Mouse (Mus musculus): Measurements from ENCODE around the gene Olfr695. TPM values are rescaled to one million over a fixed set of nuclear protein-coding genes. Genes with fewer than 3 reads are reported as not detected.
"Not testable (repeated sequence)": the region's sequence is repeated elsewhere in the genome, so short reads cannot be mapped to it uniquely, and the experiment has no call there.

The Olfr695 gene
- not detected in 2 replicates for polyA plus RNA-seq (2016; fragmentation: Nextera tagmentation; extraction: Ambion mirVana)

GRCm38 (mm10) chr7:106716296-106716695, at the start of gene Olfr695:
Olfr695 (minus strand) TSS chr7:106716396.
- Histone ChIP-seq H3K4me1 (no peaks in the 10 kb centered on the region), H3K27ac (no peak within 1 kb of the TSS), H3K9me3 (replicated peaks) (no peaks in the 10 kb centered on the region), H3K27me3 (ENCODE audit: low read depth, poor library complexity, severe bottlenecking) (no peaks in the 10 kb centered on the region), H3K4me3 (no peak within 1 kb of the TSS), H3K36me3 (no peaks in the 10 kb centered on the region)
- no peak for DNase-seq (ENCODE audit: low spot score)

GRCm38 (mm10) chr7:106761008-106761407, 44.8 kb upstream of the Olfr695 start:
- WGBS = 94% methylated on average over 2 of the region's 2 CpGs
- H3K4me1 ChIP-seq = not testable (repeated sequence)

GRCm38 (mm10) chr7:106758800-106759199, 42.6 kb upstream of the Olfr695 start:
- Histone ChIP-seq H3K27ac (no peak overlapping the region), H3K4me1 (no peaks in the 10 kb centered on the region), H3K9me3 (replicated peaks) (no peaks in the 10 kb centered on the region), H3K27me3 (ENCODE audit: low read depth, poor library complexity, severe bottlenecking) (no peaks in the 10 kb centered on the region), H3K4me3 (no peak overlapping the region), H3K36me3 (no peaks in the 10 kb centered on the region)
- 96% methylated on average over 2 of the region's 2 CpGs for WGBS
- no peak for DNase-seq (ENCODE audit: low spot score)

More at GRCm38 (mm10) chr7:106761008-106761407, 44.8 kb upstream of the Olfr695 start:
- H3K27me3 ChIP-seq (ENCODE audit: low read depth, poor library complexity, severe bottlenecking); DNase-seq (ENCODE audit: low spot score); H3K27ac ChIP-seq; H3K4me3 ChIP-seq; H3K9me3 ChIP-seq (replicated peaks); H3K36me3 ChIP-seq: not testable (repeated sequence)

- no peak for DNase-seq (ENCODE audit: low spot score)
- Histone ChIP-seq H3K4me3 (no peak within 1 kb of the TSS), H3K27me3 (ENCODE audit: low read depth, poor library complexity, severe bottlenecking) (no peaks in the 10 kb centered on the region), H3K9me3 (replicated peaks) (no peaks in the 10 kb centered on the region), H3K4me1 (no peaks in the 10 kb centered on the region), H3K27ac (no peak within 1 kb of the TSS), H3K36me3 (no peaks in the 10 kb centered on the region)
Observed at GRCm38 (mm10) chr7:106755297-106755696, 39.1 kb upstream of the Olfr695 start, which contains the start of gene Olfr698. Olfr698 (minus strand) TSS chr7:106755397.

- Histone ChIP-seq H3K4me1 (no peaks in the 10 kb centered on the region), H3K9me3 (replicated peaks) (no peaks in the 10 kb centered on the region), H3K4me3 (no peak overlapping the region), H3K36me3 (no peaks in the 10 kb centered on the region), H3K27ac (no peak overlapping the region), H3K27me3 (ENCODE audit: low read depth, poor library complexity, severe bottlenecking) (no peaks in the 10 kb centered on the region)
- no peak for DNase-seq (ENCODE audit: low spot score)
- WGBS = 93% methylated on average over 5 of the region's 5 CpGs
Observed at GRCm38 (mm10) chr7:106745811-106746210, 29.6 kb upstream of the Olfr695 start.

GRCm38 (mm10) chr7:106742343-106742742, 26.1 kb upstream of the Olfr695 start, which contains the start of gene Olfr697:
Olfr697 (minus strand) TSS chr7:106742443.
- Histone ChIP-seq H3K9me3 (replicated peaks) (no peaks in the 10 kb centered on the region), H3K27me3 (ENCODE audit: low read depth, poor library complexity, severe bottlenecking) (no peaks in the 10 kb centered on the region), H3K36me3 (no peaks in the 10 kb centered on the region), H3K4me1 (no peaks in the 10 kb centered on the region), H3K27ac (no peak within 1 kb of the TSS), H3K4me3 (no peak within 1 kb of the TSS)
- DNase-seq (ENCODE audit: low spot score) = no peak
- WGBS = 75% methylated on average over 1 of the region's 1 CpGs

GRCm38 (mm10) chr7:106737028-106737427, 20.8 kb upstream of the Olfr695 start:
- Histone ChIP-seq H3K4me1 (no peaks in the 10 kb centered on the region), H3K27ac (no peak overlapping the region), H3K4me3 (no peak overlapping the region), H3K9me3 (replicated peaks) (no peaks in the 10 kb centered on the region), H3K36me3 (no peaks in the 10 kb centered on the region), H3K27me3 (ENCODE audit: low read depth, poor library complexity, severe bottlenecking) (no peaks in the 10 kb centered on the region)
- DNase-seq (ENCODE audit: low spot score) = no peak

GRCm38 (mm10) chr7:106733717-106734116, 17.5 kb upstream of the Olfr695 start:
- Histone ChIP-seq H3K27me3 (ENCODE audit: low read depth, poor library complexity, severe bottlenecking) (no peaks in the 10 kb centered on the region), H3K36me3 (no peaks in the 10 kb centered on the region), H3K9me3 (replicated peaks) (no peaks in the 10 kb centered on the region), H3K4me1 (no peaks in the 10 kb centered on the region), H3K4me3 (no peak overlapping the region), H3K27ac (no peak overlapping the region)
- 43% methylated on average over 2 of the region's 2 CpGs for WGBS
- DNase-seq (ENCODE audit: low spot score) = no peak

GRCm38 (mm10) chr7:106725654-106726053, 9.5 kb upstream of the Olfr695 start:
- WGBS = 96% methylated on average over 2 of the region's 2 CpGs
- DNase-seq (ENCODE audit: low spot score); H3K27ac ChIP-seq; H3K36me3 ChIP-seq; H3K4me1 ChIP-seq; H3K4me3 ChIP-seq; H3K9me3 ChIP-seq (replicated peaks); H3K27me3 ChIP-seq (ENCODE audit: low read depth, poor library complexity, severe bottlenecking): not testable (repeated sequence)

GRCm38 (mm10) chr7:106711463-106711862, 4.7 kb downstream of the Olfr695 start:
- Histone ChIP-seq H3K27ac (no peak overlapping the region), H3K27me3 (ENCODE audit: low read depth, poor library complexity, severe bottlenecking) (no peaks in the 10 kb centered on the region), H3K9me3 (replicated peaks) (no peaks in the 10 kb centered on the region), H3K36me3 (no peaks in the 10 kb centered on the region), H3K4me3 (no peak overlapping the region), H3K4me1 (no peaks in the 10 kb centered on the region)
- WGBS = 89% methylated on average over 6 of the region's 6 CpGs
- DNase-seq (ENCODE audit: low spot score) = no peak

GRCm38 (mm10) chr7:106707705-106708104, 8.5 kb downstream of the Olfr695 start:
- not testable (repeated sequence) for H3K4me1 ChIP-seq; H3K27ac ChIP-seq; H3K4me3 ChIP-seq; H3K27me3 ChIP-seq (ENCODE audit: low read depth, poor library complexity, severe bottlenecking); DNase-seq (ENCODE audit: low spot score); H3K9me3 ChIP-seq (replicated peaks); H3K36me3 ChIP-seq
- 95% methylated on average over 10 of the region's 10 CpGs for WGBS

GRCm38 (mm10) chr7:106696891-106697290, 19.3 kb downstream of the Olfr695 start:
- Histone ChIP-seq H3K4me1 (no peaks in the 10 kb centered on the region), H3K4me3 (no peak overlapping the region), H3K36me3 (no peaks in the 10 kb centered on the region), H3K27ac (no peak overlapping the region), H3K27me3 (ENCODE audit: low read depth, poor library complexity, severe bottlenecking) (no peaks in the 10 kb centered on the region), H3K9me3 (replicated peaks) (no peaks in the 10 kb centered on the region)
- WGBS = 90% methylated on average over 1 of the region's 1 CpGs
- no peak for DNase-seq (ENCODE audit: low spot score)

- H3K4me1 ChIP-seq = no peaks in the 10 kb centered on the region
- no peaks in the 10 kb centered on the region for H3K9me3 ChIP-seq (replicated peaks)
- H3K27ac ChIP-seq = no peak overlapping the region
- no peaks in the 10 kb centered on the region for H3K36me3 ChIP-seq
- no peak for DNase-seq (ENCODE audit: low spot score)
- WGBS = 87% methylated on average over 3 of the region's 3 CpGs
- no peak overlapping the region for H3K4me3 ChIP-seq
- no peaks in the 10 kb centered on the region for H3K27me3 ChIP-seq (ENCODE audit: low read depth, poor library complexity, severe bottlenecking)
Observed at GRCm38 (mm10) chr7:106692976-106693375, 23.2 kb downstream of the Olfr695 start.

GRCm38 (mm10) chr7:106691714-106692113, 24.5 kb downstream of the Olfr695 start, which contains the start of gene Olfr694:
Olfr694 (minus strand) TSS chr7:106691814.
- H3K36me3 ChIP-seq = no peaks in the 10 kb centered on the region
- WGBS = 97% methylated on average over 1 of the region's 1 CpGs

More at GRCm38 (mm10) chr7:106691714-106692113, 24.5 kb downstream of the Olfr695 start, which contains the start of gene Olfr694:
- Histone ChIP-seq H3K4me3 (no peak within 1 kb of the TSS), H3K27ac (no peak within 1 kb of the TSS), H3K27me3 (ENCODE audit: low read depth, poor library complexity, severe bottlenecking) (no peaks in the 10 kb centered on the region), H3K4me1 (no peaks in the 10 kb centered on the region), H3K9me3 (replicated peaks) (no peaks in the 10 kb centered on the region)
- DNase-seq (ENCODE audit: low spot score) = no peak

All from limb, embryonic 10.5 days (tissue).